Mouse (Mus musculus) heart, postnatal 0 days (tissue): ENCODE data around the gene Cldn5. TPM values are rescaled to one million over a fixed set of nuclear protein-coding genes. Genes with fewer than 3 reads are reported as not detected.

Source experiments
- ATAC-seq: fragments of 200-750 bp; cut with Nextera tagmentation; 2 replicates; pipeline ENCODE4 v1.8.0; 2017; ENCODE audit warnings: low read depth, moderate number of reproducible peaks, moderate library complexity; ENCODE audit not compliant: insufficient read depth
- DNase-seq: peaks from one replicate; pipeline ENCODE4 v3.0.0-alpha.2; 2016; ENCODE audit warnings: low spot score
- H3K27ac ChIP-seq: fragments of 300-500 bp; sonication (generic); 2 replicates; pipeline ENCODE4 v1.5.1; 2014; ENCODE audit warnings: low read depth, mild to moderate bottlenecking
- H3K27me3 ChIP-seq: fragments of 300-500 bp; sonication (generic); 2 replicates; pipeline ENCODE4 v1.6.1; 2014; ENCODE audit warnings: low read length, mixed read lengths; ENCODE audit not compliant: control insufficient read depth, insufficient read depth
- H3K36me3 ChIP-seq: fragments of 300-500 bp; sonication (generic); replicated peaks from 2 replicates; pipeline ENCODE4 v1.6.1; 2014; ENCODE audit warnings: low read length, mixed read lengths; ENCODE audit not compliant: control insufficient read depth, insufficient read depth
- H3K4me1 ChIP-seq: fragments of 300-500 bp; sonication (generic); 2 replicates; pipeline ENCODE4 v1.6.1; 2014; ENCODE audit warnings: antibody characterized with exemption; ENCODE audit not compliant: control insufficient read depth, insufficient read depth
- H3K4me2 ChIP-seq: fragments of 300-500 bp; sonication (generic); 2 replicates; pipeline ENCODE4 v1.6.1; 2014; ENCODE audit warnings: low read depth, mild to moderate bottlenecking, low read length, moderate library complexity
- H3K4me3 ChIP-seq: fragments of 300-500 bp; sonication (generic); 2 replicates; pipeline ENCODE4 v1.5.1; 2014; ENCODE audit warnings: low read depth, low read length
- H3K9ac ChIP-seq: fragments of 300-500 bp; sonication (generic); replicated peaks from 2 replicates; pipeline ENCODE4 v1.6.1; 2014; ENCODE audit warnings: low read depth, low read length, mixed read lengths
- H3K9me3 ChIP-seq: fragments of 300-500 bp; sonication (generic); replicated peaks from 2 replicates; pipeline ENCODE4 v1.6.1; 2016; ENCODE audit warnings: low read length; ENCODE audit not compliant: control insufficient read depth
- CTCF ChIP-seq: IDR thresholded peaks from 2 replicates; pipeline ENCODE4 v1.5.1; 2016; ENCODE audit warnings: antibody characterized with exemption, control low read depth, low read depth
- EP300 ChIP-seq: IDR thresholded peaks from 2 replicates; pipeline ENCODE4 v1.6.1; 2016; ENCODE audit warnings: antibody characterized with exemption, low read depth
- WGBS: fragments of 180-500 bp; shearing (Covaris S2); extraction: QIAGEN DNeasy Blood & Tissue Kit; methylation state at CpG from one replicate; pipeline ENCODE4 v1.1.7; 2014; 5-methylcytosine and 5-hydroxymethylcytosine counted together
- polyA plus RNA-seq: library from polyadenylated mRNA; unstranded; fragments of >200 nt; fragmentation: Nextera tagmentation; extraction: Ambion mirVana; gene quantifications from 2 replicates; pipeline ENCODE4 v1.2.1, GENCODE M21; 2015
- total RNA-seq: library from RNA; depleted of rRNA; stranded (reverse); fragments of >200 nt; gene quantifications from 2 replicates; pipeline ENCODE4 v1.2.3, GENCODE M21; 2014; ENCODE audit warnings: low replicate concordance

The Cldn5 gene
- total and polyA plus RNA-seq, 2 experiments from 2014 or later, result 44.8 to 108 TPM

DNA sequence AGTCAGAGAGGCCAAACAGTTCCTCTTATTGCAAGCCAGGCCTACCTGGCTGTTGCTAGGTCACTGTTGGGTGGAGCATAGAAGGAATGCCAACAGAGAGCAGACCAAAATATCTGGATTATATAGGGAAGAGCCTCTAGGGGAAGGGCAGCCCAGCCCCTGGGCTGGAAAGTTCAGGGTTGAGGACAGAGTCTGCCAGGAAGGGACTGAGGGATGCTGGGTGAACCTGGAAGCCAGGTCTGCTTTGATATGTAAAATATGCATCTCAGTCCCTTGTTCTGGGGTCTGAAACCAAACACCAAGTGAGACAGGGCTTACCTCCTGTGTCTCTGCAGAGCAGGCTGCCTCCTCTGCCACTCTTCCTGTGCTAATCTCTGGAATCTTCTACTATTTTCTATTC is 38.3 kb upstream of the Cldn5 start:
- no peak overlapping the region for H3K27ac ChIP-seq
- H3K9ac ChIP-seq, result no peak overlapping the region
- H3K4me1 ChIP-seq, result no peaks in the 10 kb centered on the region
- DNase-seq (no peak), ATAC-seq (no peak)
- TF ChIP-seq EP300, result no peak
- no peaks in the 10 kb centered on the region for H3K9me3 ChIP-seq
- H3K4me2 ChIP-seq, result no peak overlapping the region
- no peaks in the 10 kb centered on the region for H3K36me3 ChIP-seq
- no peaks in the 10 kb centered on the region for H3K27me3 ChIP-seq
- H3K4me3 ChIP-seq, result no peak overlapping the region

DNA sequence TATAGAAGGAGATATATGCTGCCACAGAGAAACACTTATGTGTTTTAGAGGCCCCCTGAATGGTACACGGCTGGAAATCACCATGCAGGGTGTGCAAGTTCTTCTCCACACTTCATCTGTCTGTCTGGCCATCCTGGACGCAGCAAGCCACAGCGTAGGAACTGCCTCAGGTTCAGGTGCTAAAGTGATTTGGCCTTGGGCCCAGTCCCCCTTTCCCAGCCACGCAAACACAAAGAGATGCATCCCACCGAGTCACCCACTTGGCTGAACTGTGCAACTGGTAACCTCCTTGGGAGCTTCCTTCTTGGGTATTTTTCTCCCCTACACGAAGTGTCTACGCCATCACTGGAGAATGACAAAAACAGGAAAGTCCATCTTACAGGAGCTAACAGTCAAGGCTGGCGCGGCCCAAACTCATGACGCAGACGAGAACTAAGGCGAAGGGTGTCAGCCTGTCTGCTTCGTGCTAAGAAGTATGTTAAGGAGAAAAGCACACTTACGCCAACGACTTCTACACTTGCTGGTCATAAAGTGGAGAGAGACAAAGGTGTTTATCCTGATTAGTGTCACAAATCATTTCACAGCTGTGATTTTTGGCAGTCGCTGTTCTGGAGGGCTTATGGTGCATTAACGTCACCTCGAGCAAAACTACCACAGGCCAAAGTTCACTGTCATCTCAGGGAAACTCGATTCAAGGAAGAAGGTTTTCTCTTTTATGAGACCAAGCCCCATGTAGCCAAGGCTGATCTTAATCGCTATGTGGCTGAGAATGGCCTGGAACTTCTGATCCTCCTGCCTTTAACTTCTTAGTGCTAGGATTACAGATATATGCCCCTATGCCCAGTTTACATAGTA is 30.2 kb upstream of the Cldn5 start:
- Histone ChIP-seq H3K27ac (peak overlapping the region; percentile 56), H3K4me3 (no peak overlapping the region), H3K4me2 (no peak overlapping the region), H3K36me3 (no peaks in the 10 kb centered on the region), H3K9me3 (no peaks in the 10 kb centered on the region), H3K27me3 (no peaks in the 10 kb centered on the region), H3K4me1 (no peaks in the 10 kb centered on the region), H3K9ac (no peak overlapping the region)
- ATAC-seq (peak; percentile 39), DNase-seq (no peak)
- 63% methylated on average over 20 of the region's 20 CpGs for WGBS
- TF ChIP-seq EP300 (peak; percentile 84), CTCF (no peak)

DNA sequence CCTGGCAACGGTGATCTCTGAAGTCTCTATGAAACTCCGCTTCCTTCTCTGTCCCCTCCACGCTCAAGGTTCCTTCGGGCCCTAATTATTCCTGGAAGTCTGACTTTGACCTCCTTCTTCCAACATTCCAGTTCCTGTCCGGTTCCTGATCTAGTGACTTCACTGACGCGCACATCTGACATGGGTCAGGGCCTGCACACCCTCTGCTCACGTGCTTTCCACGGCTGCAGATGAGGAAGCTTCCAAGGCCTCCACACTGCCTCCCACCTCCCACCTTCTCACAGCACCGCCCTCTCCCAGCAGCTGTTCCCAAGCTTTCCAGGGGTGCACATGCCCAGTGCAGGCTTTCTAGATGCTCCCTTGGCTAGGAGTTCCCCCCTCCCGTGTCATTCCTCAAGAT is 25.5 kb upstream of the Cldn5 start:
- H3K27me3 ChIP-seq, result no peaks in the 10 kb centered on the region
- no peak overlapping the region for H3K4me3 ChIP-seq
- no peaks in the 10 kb centered on the region for H3K9me3 ChIP-seq
- no peaks in the 10 kb centered on the region for H3K36me3 ChIP-seq
- TF ChIP-seq EP300 (no peak), CTCF (no peak)
- H3K4me1 ChIP-seq, result no peaks in the 10 kb centered on the region
- WGBS, result 65% methylated on average over 11 of the region's 11 CpGs
- DNase-seq, result no peak
- H3K27ac ChIP-seq, result no peak overlapping the region
- H3K9ac ChIP-seq, result no peak overlapping the region
- ATAC-seq, result no peak; the same call in 1 of the 2 replicates
- H3K4me2 ChIP-seq, result no peak overlapping the region

DNA sequence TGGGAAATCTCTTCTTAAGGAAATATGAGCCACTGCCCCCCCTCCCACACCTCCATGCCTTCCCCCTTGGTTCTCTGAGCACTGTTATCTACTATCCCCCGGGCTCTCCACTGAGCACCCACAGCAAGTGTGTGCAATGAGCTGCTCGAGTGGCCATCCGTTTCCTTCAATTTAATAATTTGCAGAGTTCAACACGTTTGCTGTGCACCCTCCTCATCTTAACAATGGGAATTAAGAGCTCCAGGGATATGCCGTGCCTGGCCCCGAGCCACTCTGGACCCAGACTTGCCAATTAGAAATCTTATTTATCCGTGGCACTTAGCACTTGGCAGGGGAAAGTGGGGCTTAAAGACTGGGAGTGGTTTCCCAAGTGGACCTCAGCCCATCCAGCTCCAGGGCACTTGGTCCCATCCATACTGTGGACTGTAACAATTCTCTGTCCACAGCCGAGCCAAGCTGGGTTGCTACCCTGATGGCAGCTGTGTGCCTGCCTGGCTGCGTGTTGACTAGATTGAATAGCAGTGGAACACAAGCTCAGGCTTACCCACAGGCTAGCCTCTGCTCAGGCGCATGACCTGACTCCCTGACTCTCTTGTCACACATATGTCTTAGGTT is 24.7 kb upstream of the Cldn5 start:
- Histone ChIP-seq H3K27ac (no peak overlapping the region), H3K36me3 (no peaks in the 10 kb centered on the region), H3K27me3 (no peaks in the 10 kb centered on the region), H3K4me1 (no peaks in the 10 kb centered on the region), H3K9me3 (no peaks in the 10 kb centered on the region), H3K4me2 (no peak overlapping the region), H3K9ac (no peak overlapping the region), H3K4me3 (no peak overlapping the region)
- no peak for ATAC-seq
- no peak for TF ChIP-seq EP300
- no peak for TF ChIP-seq CTCF
- 61% methylated on average over 10 of the region's 10 CpGs for WGBS
- no peak for DNase-seq

DNA sequence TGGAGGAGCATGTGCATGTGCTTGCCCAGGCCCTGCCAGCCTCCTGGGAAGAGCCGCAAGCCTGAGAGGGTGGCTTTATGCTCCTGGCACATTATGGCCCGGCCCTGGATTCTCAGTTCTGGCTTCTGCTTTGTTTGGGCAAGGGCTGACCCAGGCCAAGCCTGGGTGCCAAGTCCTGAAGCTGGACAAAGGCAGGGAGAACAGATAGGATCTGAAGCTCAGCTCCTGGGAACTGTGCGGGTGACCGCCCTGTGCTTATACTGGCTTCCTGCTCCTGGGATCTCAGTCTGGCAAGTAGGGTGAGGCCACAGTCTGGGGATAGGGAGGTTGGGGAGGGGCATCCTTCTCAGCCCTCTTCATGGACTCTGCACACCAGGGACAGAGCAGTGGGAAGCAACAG is 14.9 kb upstream of the Cldn5 start:
- H3K27ac ChIP-seq, result no peak overlapping the region
- no peaks in the 10 kb centered on the region for H3K27me3 ChIP-seq
- no peak overlapping the region for H3K9ac ChIP-seq
- H3K4me2 ChIP-seq, result no peak overlapping the region
- no peaks in the 10 kb centered on the region for H3K4me1 ChIP-seq
- no peak for TF ChIP-seq EP300
- no peak for TF ChIP-seq CTCF
- DNase-seq, result no peak
- H3K4me3 ChIP-seq, result no peak overlapping the region
- no peaks in the 10 kb centered on the region for H3K36me3 ChIP-seq
- H3K9me3 ChIP-seq, result no peaks in the 10 kb centered on the region
- ATAC-seq, result no peak
- WGBS, result 83% methylated on average over 4 of the region's 4 CpGs
